Mouse (Mus musculus) embryonic facial prominence, embryonic 12.5 days (tissue): ENCODE measurements around the gene Asic3. TPM values are rescaled to one million over a fixed set of nuclear protein-coding genes. Genes with fewer than 3 reads are reported as not detected.

Experiments used
- ATAC-seq: fragments of 200-750 bp; cut with Nextera tagmentation; 2 replicates; pipeline ENCODE4 v1.8.0; 2017; ENCODE audit not compliant: insufficient number of reproducible peaks, insufficient read depth, low FRiP score, low TSS enrichment
- H3K27ac ChIP-seq: fragments of 300-500 bp; sonication (generic); 2 replicates; pipeline ENCODE4 v1.5.1; 2016; ENCODE audit warnings: mild to moderate bottlenecking
- H3K27me3 ChIP-seq: fragments of 300-500 bp; sonication (generic); 2 replicates; pipeline ENCODE4 v1.6.1; 2016; ENCODE audit warnings: mild to moderate bottlenecking, moderate library complexity
- H3K36me3 ChIP-seq: fragments of 300-500 bp; sonication (generic); 2 replicates; pipeline ENCODE4 v1.6.1; 2016; ENCODE audit warnings: mild to moderate bottlenecking
- H3K4me1 ChIP-seq: fragments of 300-500 bp; sonication (generic); 2 replicates; pipeline ENCODE4 v1.6.1; 2016
- H3K4me2 ChIP-seq: fragments of 300-500 bp; sonication (generic); replicated peaks from 2 replicates; pipeline ENCODE4 v1.6.1; 2016; ENCODE audit warnings: mild to moderate bottlenecking, moderate library complexity
- H3K4me3 ChIP-seq: fragments of 300-500 bp; sonication (generic); 2 replicates; pipeline ENCODE4 v1.5.1; 2016; ENCODE audit warnings: mild to moderate bottlenecking
- H3K9ac ChIP-seq: fragments of 300-500 bp; sonication (generic); 2 replicates; pipeline ENCODE4 v1.6.1; 2016; ENCODE audit warnings: mild to moderate bottlenecking, moderate library complexity
- H3K9me3 ChIP-seq: fragments of 300-500 bp; sonication (generic); 2 replicates; pipeline ENCODE4 v1.6.1; 2016; ENCODE audit warnings: mild to moderate bottlenecking, moderate library complexity
- WGBS: fragments of 180-500 bp; shearing (Covaris S2); methylation state at CpG from one replicate; pipeline ENCODE4 v1.1.7; 2016; 5-methylcytosine and 5-hydroxymethylcytosine counted together
- polyA plus RNA-seq: library from polyadenylated mRNA; unstranded; fragments of >200 nt; fragmentation: Nextera tagmentation; extraction: Ambion mirVana; gene quantifications from 2 replicates; pipeline ENCODE4 v1.2.1, GENCODE M21; 2016

Gene Asic3
- polyA plus RNA-seq, 1 experiment from 2014 or later, result 2.8 TPM

DNA sequence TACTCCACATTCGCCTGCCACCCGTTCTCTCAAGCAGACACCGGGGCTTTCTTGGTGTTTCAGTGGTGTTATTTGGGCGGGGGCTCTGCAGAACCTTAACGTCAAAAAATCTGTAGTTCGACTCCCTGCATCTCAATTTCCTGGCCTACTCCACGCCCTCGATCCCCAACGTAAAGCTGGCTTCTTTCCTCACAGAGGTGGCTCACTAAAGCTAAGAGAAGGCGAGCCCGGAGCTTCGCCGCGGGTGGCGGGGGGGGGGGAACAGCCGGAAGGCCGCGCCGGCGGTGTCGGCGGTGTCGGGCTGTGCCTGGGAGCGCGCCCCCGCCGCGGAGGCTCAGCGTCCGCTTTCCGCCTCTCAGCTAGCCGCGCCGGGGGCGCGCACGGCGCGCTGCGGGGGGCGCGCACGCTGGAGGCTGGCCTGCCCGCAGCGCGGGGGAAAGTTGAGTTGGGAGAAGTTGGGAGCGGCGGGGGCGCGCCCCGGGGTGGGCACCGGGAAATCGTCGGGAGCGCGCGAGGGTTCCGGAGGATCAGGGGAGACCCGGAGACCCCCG lies 11.7 kb downstream of the Asic3 start:
- ATAC-seq, result no peak
- Histone ChIP-seq H3K27ac (peak overlapping the region; percentile 82), H3K9ac (peak overlapping the region; percentile 55), H3K9me3 (no peaks in the 10 kb centered on the region), H3K27me3 (no peaks in the 10 kb centered on the region), H3K36me3 (peaks cover 19% of the 10 kb centered on the region), H3K4me3 (peak overlapping the region; percentile 54), H3K4me2 (peak overlapping the region; percentile 68), H3K4me1 (peaks cover 47% of the 10 kb centered on the region)
- WGBS, result under 1% methylated on average over 58 of the region's 60 CpGs

GRCm38 (mm10) chr5:24425421-24426036 lies 12.3 kb downstream of the Asic3 start:
- peaks cover 47% of the 10 kb centered on the region for H3K4me1 ChIP-seq
- peak overlapping the region; percentile 55 for H3K9ac ChIP-seq
- ATAC-seq, result no peak
- no peaks in the 10 kb centered on the region for H3K9me3 ChIP-seq
- H3K27me3 ChIP-seq, result no peaks in the 10 kb centered on the region
- peaks cover 19% of the 10 kb centered on the region for H3K36me3 ChIP-seq
- peak overlapping the region; percentile 82 for H3K27ac ChIP-seq
- peak overlapping the region; percentile 68 for H3K4me2 ChIP-seq
- 0% methylated on average over 24 of the region's 30 CpGs for WGBS
- H3K4me3 ChIP-seq, result peak overlapping the region; percentile 54

GRCm38 (mm10) chr5:24426037-24426432 lies 12.8 kb downstream of the Asic3 start:
- no peaks in the 10 kb centered on the region for H3K27me3 ChIP-seq
- no peaks in the 10 kb centered on the region for H3K9me3 ChIP-seq
- peak overlapping the region; percentile 54 for H3K4me3 ChIP-seq
- H3K4me1 ChIP-seq, result peaks cover 47% of the 10 kb centered on the region
- WGBS, result 1% methylated on average over 10 of the region's 10 CpGs
- no peak overlapping the region; the same call in 1 of the 2 replicates for H3K27ac ChIP-seq
- peak overlapping the region; percentile 55 for H3K9ac ChIP-seq
- H3K4me2 ChIP-seq, result peak overlapping the region; percentile 68
- H3K36me3 ChIP-seq, result peaks cover 19% of the 10 kb centered on the region
- ATAC-seq, result no peak

- Histone ChIP-seq H3K9me3 (no peaks in the 10 kb centered on the region), H3K4me2 (peak overlapping the region; percentile 68), H3K9ac (peak overlapping the region; percentile 55; the same call in 1 of the 2 replicates), H3K27me3 (no peaks in the 10 kb centered on the region), H3K4me1 (peaks cover 47% of the 10 kb centered on the region), H3K36me3 (peaks cover 23% of the 10 kb centered on the region), H3K27ac (no peak overlapping the region; the same call in 1 of the 2 replicates), H3K4me3 (peak overlapping the region; percentile 54)
- 6% methylated on average over 9 of the region's 9 CpGs for WGBS
- ATAC-seq, result no peak
Observed at GRCm38 (mm10) chr5:24426556-24427284, 13.5 kb downstream of the Asic3 start.

GRCm38 (mm10) chr5:24427285-24427633 lies 14.1 kb downstream of the Asic3 start:
- 11% methylated on average over 12 of the region's 12 CpGs for WGBS
- 0 out of 2 replicates have a peak overlapping the region, but pooled peaks have one; percentile 55 for H3K9ac ChIP-seq
- H3K4me2 ChIP-seq, result peak overlapping the region; percentile 68
- no peak for ATAC-seq
- peaks cover 46% of the 10 kb centered on the region for H3K4me1 ChIP-seq
- H3K4me3 ChIP-seq, result no peak overlapping the region
- peaks cover 29% of the 10 kb centered on the region for H3K36me3 ChIP-seq
- H3K27me3 ChIP-seq, result no peaks in the 10 kb centered on the region
- no peaks in the 10 kb centered on the region for H3K9me3 ChIP-seq
- no peak overlapping the region; the same call in 1 of the 2 replicates for H3K27ac ChIP-seq

DNA sequence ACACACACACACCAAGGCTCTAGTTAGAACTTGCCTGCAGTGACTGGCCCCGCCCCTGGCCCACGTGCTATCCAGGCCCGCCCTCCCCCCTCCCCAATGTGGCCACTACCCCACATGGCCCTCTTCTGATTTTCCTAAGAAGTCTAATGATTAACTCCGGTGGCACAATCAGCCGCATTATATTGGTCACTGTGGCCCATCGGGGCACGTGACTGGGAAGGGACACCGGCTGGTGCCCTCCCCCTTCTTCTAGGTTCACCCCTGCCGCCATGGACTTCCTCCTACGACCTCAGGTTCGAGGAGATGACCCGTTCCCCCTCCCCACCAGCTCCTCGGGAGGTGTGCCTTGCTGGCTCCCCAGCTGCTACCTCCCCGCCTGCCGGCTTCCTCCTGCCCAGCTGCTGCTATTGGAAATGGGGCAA lies 14.8 kb downstream of the Asic3 start:
- peak overlapping the region; percentile 68 for H3K4me2 ChIP-seq
- H3K27me3 ChIP-seq, result no peaks in the 10 kb centered on the region
- 0 out of 2 replicates have a peak overlapping the region, but pooled peaks have one; percentile 10 for H3K4me3 ChIP-seq
- H3K27ac ChIP-seq, result no peak overlapping the region
- H3K9me3 ChIP-seq, result no peaks in the 10 kb centered on the region
- WGBS, result 6% methylated on average over 15 of the region's 15 CpGs
- ATAC-seq, result no peak
- peaks cover 40% of the 10 kb centered on the region for H3K4me1 ChIP-seq
- no peak overlapping the region for H3K9ac ChIP-seq
- H3K36me3 ChIP-seq, result peaks cover 36% of the 10 kb centered on the region

DNA sequence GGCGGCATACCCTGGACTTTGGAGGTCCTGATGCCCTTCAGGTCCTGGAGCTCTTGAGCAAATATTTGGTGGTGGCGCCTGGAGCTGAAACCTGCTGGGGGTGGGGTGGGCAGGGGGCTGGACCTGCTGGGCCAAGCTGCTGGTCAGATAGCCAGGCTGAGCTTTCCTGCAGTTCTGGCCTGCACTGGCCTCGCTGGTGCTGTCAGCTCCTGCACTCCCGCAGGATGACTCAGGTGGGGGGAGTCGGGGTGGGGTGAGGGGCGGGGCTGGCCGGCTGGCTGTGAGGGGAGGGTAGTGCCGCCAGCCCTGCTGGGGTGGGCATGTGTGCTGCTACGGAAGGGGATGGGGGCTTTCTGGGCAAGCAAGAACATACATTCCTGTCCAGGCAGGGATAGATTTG lies 15.4 kb downstream of the Asic3 start:
- H3K36me3 ChIP-seq, result peaks cover 42% of the 10 kb centered on the region
- H3K9ac ChIP-seq, result no peak overlapping the region
- 12% methylated on average over 9 of the region's 9 CpGs for WGBS
- H3K4me2 ChIP-seq, result peak overlapping the region; percentile 68
- peaks cover 40% of the 10 kb centered on the region for H3K4me1 ChIP-seq
- H3K27ac ChIP-seq, result no peak overlapping the region
- no peaks in the 10 kb centered on the region for H3K9me3 ChIP-seq
- no peaks in the 10 kb centered on the region for H3K27me3 ChIP-seq
- H3K4me3 ChIP-seq, result no peak overlapping the region
- no peak for ATAC-seq

DNA sequence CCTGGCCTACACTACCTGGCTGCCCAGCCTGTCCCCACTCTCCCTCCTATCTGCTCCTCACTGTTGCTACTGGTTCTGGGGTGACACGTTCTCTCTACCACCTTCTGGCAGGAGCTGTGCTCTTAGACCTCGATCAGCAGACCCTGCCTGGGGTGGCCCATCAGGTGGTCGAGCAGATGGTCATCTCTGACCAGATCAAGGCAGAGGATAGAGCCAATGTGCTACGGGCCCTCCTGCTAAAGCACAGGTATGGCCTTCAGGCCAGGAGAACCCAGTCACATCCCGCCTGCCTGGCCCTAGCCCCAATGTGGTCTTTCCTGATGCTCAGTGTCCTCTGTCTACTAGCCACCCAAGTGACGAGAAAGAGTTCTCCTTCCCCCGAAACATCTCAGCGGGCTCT lies 20.8 kb downstream of the Asic3 start:
- no peaks in the 10 kb centered on the region for H3K9me3 ChIP-seq
- H3K4me3 ChIP-seq, result no peak overlapping the region
- no peaks in the 10 kb centered on the region for H3K27me3 ChIP-seq
- no peak overlapping the region for H3K9ac ChIP-seq
- 84% methylated on average over 8 of the region's 8 CpGs for WGBS
- no peak overlapping the region for H3K4me2 ChIP-seq
- no peak for ATAC-seq
- H3K27ac ChIP-seq, result no peak overlapping the region
- H3K36me3 ChIP-seq, result peaks cover 89% of the 10 kb centered on the region
- H3K4me1 ChIP-seq, result peaks cover under 1% of the 10 kb centered on the region

DNA sequence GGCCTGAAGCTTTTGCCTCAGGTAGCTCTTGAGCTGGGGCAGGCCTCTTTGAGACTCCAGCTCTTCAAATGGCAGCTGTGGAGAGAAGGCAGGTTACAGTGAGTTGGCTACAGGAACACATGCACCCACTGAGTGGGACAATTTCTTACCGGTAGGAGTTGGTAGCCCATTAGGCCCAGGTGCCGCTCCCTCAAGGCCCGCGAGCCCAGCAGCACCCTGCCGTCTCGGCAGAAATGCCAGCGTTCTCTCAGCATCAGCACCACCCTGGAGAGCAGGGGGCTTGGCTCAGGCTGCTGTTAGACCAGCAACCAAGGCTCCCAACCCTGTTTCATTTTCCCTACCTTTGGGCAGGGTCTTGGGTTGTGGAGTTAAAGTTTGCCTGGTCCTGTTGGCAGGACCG lies 28.0 kb downstream of the Asic3 start:
- Histone ChIP-seq H3K9me3 (no peaks in the 10 kb centered on the region), H3K4me2 (no peak overlapping the region), H3K27ac (no peak overlapping the region), H3K4me3 (no peak overlapping the region), H3K4me1 (peaks cover 17% of the 10 kb centered on the region), H3K36me3 (peaks cover 67% of the 10 kb centered on the region), H3K27me3 (no peaks in the 10 kb centered on the region), H3K9ac (no peak overlapping the region)
- ATAC-seq, result no peak
- 92% methylated on average over 8 of the region's 8 CpGs for WGBS

- H3K36me3 ChIP-seq, result peaks cover 59% of the 10 kb centered on the region
- H3K9me3 ChIP-seq, result no peaks in the 10 kb centered on the region
- no peak overlapping the region for H3K9ac ChIP-seq
- no peak overlapping the region for H3K4me2 ChIP-seq
- peaks cover 20% of the 10 kb centered on the region for H3K4me1 ChIP-seq
- H3K27ac ChIP-seq, result no peak overlapping the region
- no peak for ATAC-seq
- no peak overlapping the region for H3K4me3 ChIP-seq
- WGBS, result 81% methylated on average over 9 of the region's 9 CpGs
- no peaks in the 10 kb centered on the region for H3K27me3 ChIP-seq
Observed at GRCm38 (mm10) chr5:24442029-24442428, 28.8 kb downstream of the Asic3 start.

- Histone ChIP-seq H3K4me1 (peaks cover 30% of the 10 kb centered on the region), H3K27me3 (no peaks in the 10 kb centered on the region), H3K9ac (no peak overlapping the region), H3K27ac (no peak overlapping the region), H3K4me2 (no peak overlapping the region), H3K4me3 (no peak overlapping the region), H3K36me3 (peaks cover 52% of the 10 kb centered on the region), H3K9me3 (no peaks in the 10 kb centered on the region)
- ATAC-seq, result no peak
- WGBS, result 89% methylated on average over 7 of the region's 7 CpGs
Observed at GRCm38 (mm10) chr5:24443204-24443603, 30.0 kb downstream of the Asic3 start.

GRCm38 (mm10) chr5:24443927-24444326 lies 30.7 kb downstream of the Asic3 start:
- H3K27ac ChIP-seq, result no peak overlapping the region
- 85% methylated on average over 12 of the region's 12 CpGs for WGBS
- peaks cover 30% of the 10 kb centered on the region for H3K4me1 ChIP-seq
- H3K36me3 ChIP-seq, result peaks cover 46% of the 10 kb centered on the region
- no peak for ATAC-seq
- peak overlapping the region; percentile 89 for H3K4me2 ChIP-seq
- peak overlapping the region; percentile 88 for H3K4me3 ChIP-seq
- peak overlapping the region; percentile 90 for H3K9ac ChIP-seq
- H3K27me3 ChIP-seq, result no peaks in the 10 kb centered on the region
- no peaks in the 10 kb centered on the region for H3K9me3 ChIP-seq
